Mouse (Mus musculus) kidney, adult 9 months (tissue): ENCODE results near the gene Sla2.
"Not testable (repeated sequence)": the region's sequence is repeated elsewhere in the genome, so short reads cannot be mapped to it uniquely, and the experiment has no call there.

Experiments
- DNase-seq: peaks from one replicate; pipeline ENCODE4 v3.0.0; 2022

The Sla2 gene

DNA sequence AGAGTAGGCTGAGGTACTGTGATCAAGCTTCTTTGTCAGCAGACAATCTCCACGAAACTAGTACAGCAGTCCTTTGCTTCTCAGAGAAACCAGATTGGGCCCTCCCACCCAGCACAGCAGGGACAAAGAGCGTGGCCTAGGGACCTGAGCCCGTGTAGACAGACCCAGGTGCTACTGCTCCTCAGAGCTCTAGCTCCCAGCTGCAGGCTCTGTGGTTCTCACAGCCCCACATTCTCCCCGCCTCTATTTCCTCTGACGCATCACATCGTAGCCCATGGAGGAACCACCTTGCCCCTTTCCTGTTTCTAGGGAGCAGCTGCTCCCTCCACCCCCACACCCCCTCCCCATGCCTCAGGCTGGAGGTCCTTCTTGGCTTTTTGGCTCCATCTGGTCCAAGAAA lies at the start of gene Sla2:
Gene Sla2, minus strand, starts transcription at position 176 of the 400 bp plus-strand sequence.
- no peak for DNase-seq

DNA sequence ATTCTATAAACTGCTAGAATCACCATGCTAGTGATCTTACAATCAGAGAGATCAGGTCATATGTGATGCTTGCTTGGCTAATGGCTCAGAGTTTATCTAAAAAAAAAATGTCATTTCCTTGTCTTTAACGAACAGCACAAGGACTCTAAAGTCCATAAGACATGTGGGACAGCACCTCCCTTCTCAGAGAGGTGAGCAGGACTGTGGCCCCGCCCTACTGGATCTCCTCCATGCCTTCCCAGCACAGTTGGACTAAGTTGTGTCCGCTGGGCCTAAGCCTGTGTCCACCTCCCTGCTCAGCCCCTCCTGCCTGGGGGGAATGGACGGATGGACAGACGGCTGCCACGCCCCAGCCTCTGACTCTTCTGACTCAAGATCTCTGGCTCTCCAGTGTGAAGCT lies 48.0 kb upstream of the Sla2 start:
- no peak for DNase-seq

DNA sequence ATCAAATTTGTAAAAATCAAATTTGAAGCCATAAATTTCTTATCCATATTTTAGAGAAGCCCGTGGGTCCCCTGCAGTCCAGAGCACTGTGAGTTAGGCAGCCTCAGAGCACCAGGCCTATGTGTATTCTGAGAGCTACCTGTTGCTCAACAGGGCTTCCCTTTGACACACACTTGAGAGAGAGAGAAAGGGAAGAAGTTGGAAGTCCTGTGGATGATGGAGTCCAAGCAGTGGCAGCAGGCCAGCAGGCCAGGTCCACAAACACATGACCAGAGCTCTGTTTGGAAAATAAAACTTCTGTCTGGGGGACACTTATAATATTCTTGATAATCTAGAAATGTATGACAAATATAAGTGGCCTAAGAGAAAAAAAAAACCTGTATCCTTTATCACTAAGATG lies 46.4 kb upstream of the Sla2 start:
- DNase-seq: no peak

DNA sequence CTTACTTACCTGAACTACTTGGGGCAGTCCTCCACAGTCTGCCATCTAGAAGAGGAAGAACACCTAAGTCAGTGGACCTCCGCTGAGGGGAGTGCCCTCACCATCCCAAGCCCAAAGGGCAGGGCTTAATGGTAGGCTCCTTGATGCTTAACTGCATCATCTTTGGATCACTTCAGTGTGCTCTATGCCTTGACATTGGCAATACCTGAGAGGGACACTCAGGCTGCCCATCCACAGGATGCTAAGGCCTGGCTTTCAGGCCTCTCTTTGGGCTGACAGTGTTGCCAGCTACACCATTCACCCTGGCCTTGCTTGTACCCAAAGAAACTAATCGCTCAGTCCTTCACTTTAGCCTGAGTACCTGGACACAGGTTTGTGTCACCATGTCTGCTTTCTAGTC lies 44.4 kb upstream of the Sla2 start:
- DNase-seq: no peak

DNA sequence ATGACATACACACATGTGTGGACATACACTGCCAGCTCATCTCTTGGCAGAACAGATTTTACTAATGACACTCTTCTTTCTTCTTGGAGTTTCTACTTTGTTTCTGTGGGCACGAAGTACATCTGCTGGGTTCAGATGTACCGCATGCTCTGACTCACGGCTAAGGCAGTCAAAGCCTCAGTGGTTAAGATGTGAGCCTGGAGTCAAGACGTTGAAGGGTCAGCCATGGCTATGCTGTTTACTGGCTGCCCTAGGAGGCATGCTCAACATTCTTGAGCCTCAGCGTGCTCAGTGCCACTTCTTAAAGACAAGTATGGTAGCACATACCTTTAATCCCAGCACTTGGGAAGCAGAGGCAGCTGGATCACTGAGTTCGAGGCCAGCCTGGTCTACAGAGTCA lies 43.6 kb upstream of the Sla2 start:
- DNase-seq: no peak

- no peak for DNase-seq
Measured at GRCm38 (mm10) chr2:156929519-156930120, 42.6 kb upstream of the Sla2 start.

- DNase-seq: no peak
Measured at GRCm38 (mm10) chr2:156928606-156929005, 41.6 kb upstream of the Sla2 start.

DNA sequence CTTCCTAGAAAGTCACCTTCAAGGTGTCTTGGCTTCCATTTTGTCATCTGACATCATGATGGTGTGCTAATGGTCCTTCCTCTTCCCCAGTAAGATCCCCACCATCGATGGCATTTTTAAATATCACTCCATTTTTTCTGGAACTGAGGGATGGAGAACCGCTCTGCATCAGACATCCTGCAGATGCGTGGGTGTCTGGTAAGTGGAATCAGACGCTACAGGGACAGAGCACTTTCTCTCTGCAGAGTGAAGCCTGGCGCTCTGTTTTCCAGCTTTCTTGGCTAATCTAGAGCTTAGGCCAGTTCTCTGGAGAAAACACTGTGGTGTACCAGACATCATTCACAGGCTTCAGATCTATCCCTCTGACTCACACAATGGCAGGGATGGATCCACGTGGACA lies 40.7 kb upstream of the Sla2 start:
- no peak for DNase-seq

GRCm38 (mm10) chr2:156925611-156926010 lies 38.6 kb upstream of the Sla2 start:
- DNase-seq: not testable (repeated sequence)

- DNase-seq: not testable (repeated sequence)
Measured at GRCm38 (mm10) chr2:156925075-156925474, 38.1 kb upstream of the Sla2 start.

- DNase-seq: no peak
Measured at GRCm38 (mm10) chr2:156924210-156924898, 37.4 kb upstream of the Sla2 start.

GRCm38 (mm10) chr2:156923057-156923456 lies 36.1 kb upstream of the Sla2 start:
- no peak for DNase-seq

DNA sequence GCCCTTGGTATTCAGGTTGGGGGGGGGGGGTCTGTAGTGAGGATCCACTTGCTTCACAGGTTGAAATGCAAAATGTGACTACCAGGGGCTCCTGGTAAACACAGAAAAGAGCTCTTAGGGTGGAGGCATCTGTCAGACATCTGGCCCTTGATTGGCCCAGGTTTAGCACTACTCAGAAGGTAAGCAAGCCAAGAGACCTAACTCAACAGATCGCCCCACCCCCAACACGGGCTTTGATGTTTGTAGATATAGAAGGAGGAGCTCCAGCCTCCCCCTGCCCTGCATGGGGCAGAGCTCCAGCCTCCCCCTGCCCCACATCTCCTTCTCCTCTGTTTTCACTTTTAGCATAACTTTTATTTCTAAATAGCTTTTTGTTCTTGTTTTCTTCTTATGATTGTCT lies 32.8 kb upstream of the Sla2 start:
- DNase-seq: no peak

DNA sequence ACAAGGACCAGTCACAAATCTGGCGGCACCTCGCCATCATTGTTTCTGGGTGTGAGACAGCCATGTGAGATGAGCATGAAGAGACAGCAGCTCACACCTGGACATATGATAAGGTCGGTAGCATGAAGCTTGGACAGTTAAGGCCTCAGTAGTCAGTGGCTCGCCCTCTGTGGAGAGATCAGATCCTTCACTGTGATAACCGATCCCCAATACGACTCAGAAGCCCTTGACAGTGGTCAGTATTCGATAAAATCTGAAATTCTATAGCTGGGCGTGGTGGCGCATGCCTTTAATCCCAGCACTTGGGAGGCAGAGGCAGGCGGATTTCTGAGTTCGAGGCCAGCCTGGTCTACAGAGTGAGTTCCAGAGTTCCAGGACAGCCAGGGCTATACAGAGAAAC lies 32.2 kb upstream of the Sla2 start:
- DNase-seq: not testable (repeated sequence)

DNA sequence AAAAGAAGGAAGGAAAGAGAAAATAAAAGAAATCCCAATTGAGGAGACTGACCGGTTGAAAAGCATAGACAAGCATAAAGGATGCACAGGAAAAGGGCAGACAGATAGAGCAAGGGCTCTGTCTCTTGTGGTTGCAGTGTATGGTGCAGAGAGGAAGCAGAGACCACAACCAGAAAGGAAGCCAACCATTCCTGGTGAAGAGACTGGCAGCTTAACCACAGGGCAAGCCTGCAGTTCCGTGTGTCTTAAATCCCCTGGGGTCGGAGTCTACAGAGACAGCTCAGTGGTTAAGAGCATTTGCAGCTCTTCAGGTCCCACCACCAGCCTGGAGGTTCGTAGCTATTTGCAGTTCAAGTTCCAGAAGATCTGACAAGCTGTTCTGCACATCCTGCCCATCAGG lies 31.6 kb upstream of the Sla2 start:
- DNase-seq: no peak

DNA sequence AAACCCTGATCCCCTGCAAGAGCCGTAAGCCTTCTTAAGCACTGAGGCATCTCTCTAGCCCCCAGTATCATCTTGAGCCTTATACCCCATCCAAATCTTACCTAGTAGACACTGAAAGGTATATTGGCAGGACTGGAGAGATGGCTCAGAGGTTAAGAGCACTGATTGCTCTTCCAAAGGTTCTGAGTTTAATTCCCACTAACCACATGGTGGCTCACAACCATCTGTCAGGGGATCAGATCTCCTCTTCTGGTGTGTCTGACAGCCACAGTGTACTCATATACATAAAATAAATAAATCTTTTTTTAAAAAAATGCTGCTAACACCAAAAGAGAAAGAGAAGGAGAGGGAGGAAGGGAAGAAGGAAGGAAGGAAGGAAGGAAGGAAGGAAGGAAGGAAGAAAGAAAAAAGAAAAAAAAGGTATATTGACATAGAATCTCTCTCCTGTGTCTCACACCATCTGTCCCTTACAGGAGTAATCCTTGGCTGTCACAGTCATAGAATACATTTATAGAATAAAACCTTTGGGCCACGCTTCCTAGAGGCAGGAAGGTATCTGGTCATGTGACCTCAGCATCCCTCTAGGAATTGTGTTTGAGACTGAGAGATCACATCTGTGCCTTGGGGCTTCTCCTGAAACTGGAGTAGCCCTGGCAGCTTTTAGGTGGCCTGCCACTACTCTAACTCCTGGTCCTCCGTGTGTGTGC lies 29.6 kb upstream of the Sla2 start:
- no peak for DNase-seq

GRCm38 (mm10) chr2:156915559-156915958 lies 28.6 kb upstream of the Sla2 start:
- no peak for DNase-seq

GRCm38 (mm10) chr2:156913191-156913590 lies 26.2 kb upstream of the Sla2 start:
- DNase-seq: no peak

DNA sequence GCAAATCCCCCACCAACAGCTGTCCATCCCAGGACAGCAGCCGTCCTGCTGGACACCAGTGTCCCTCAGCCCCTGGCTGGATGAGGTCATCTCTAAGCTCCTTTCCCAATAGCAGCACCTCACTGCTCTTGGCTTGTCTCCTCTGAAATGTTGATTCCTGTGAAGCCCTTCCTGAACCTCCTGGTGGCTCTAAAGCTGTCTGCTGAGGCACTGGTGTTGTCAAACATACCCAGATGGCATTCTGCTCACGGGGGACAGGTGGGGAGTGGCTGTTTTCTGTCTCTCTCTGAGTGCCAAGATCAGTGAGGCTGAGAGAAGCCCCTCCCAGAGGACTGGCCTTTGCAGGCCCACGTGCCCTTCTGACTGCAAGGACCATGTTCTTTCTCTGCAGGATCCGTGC lies 18.9 kb upstream of the Sla2 start:
- DNase-seq: not testable (repeated sequence)

- peak; percentile 79 for DNase-seq
Measured at GRCm38 (mm10) chr2:156904976-156905717, 18.2 kb upstream of the Sla2 start.

DNA sequence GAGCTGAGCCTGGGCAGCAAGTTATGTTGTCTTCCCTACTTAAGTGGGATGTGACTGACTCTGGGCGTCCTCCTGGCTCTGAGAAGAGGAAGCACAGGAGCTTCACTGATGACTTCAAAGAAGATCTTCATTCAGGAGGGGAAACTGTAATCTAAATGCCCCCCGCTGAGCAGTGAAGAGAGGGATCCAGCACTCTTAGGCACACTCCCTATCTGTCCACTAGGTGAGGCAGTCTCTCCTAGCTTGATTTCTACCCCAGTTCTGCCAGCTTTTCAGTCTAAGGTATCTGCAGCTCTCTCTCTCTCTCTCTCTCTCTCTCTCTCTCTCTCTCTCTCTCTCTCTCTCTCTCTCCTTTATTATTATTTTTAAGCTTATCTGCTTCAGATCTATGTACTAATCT lies 16.4 kb upstream of the Sla2 start:
- DNase-seq: no peak

DNA sequence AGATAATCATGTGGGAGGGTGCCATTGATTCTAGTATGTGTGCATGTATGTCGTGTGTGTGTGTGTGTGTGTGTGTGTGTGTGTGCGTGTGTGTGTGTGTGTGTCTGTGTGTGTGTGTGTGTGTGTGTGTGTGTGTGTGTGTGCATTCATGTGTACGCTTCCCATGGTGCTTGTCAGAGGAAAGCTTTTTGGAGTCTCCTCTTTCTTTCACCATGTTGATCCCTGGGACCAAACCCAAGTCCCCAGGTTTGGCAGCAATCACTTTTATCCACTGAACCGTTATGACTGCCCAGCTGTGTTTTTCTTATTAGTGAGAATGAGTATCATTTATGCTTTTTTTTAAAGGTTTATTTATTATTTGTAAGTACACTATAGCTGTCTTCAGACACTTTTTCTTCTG lies 15.4 kb upstream of the Sla2 start:
- DNase-seq: not testable (repeated sequence)

DNA sequence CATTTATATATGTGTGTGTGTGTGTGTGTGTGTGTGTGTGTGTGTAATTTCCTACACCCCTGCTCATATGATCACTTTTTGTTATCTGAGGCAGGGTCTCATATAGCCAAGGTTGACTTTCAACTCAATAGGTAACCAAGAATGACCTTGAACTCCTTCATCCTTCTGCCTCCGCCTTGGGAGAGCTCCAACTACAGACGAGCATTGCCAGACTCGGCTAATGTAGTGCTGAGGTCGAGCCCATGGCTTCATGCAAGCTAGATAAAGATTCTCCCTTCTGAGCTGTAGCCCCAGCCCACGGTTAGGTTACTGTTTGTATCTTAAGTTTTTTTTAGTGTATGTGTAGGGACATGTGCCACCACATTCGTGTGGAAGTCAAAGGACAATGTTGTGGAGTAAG lies 14.9 kb upstream of the Sla2 start:
- DNase-seq: no peak

DNA sequence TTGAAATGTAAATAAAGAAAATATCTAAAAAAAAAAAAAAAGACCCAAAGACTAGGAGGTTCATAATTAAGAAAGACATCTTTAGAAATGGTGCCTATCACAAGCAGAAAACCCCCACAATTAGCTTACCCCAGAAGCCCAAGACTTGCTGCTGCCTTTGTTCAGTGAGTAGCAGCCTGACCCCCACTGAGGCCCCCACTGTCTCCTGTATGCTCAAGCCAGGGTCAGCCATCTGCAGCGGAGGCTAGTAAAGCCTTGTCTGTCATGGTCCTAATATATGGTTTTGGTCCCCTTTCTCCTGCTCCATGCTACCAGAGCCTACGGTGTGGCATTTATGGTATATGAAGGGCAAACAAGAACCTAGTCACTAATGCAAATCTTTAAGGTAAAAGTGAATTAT lies 14.4 kb upstream of the Sla2 start:
- no peak for DNase-seq
